Comparison of ENCODE assay signal across 33 mouse cellular contexts in the genomic region with DNA sequence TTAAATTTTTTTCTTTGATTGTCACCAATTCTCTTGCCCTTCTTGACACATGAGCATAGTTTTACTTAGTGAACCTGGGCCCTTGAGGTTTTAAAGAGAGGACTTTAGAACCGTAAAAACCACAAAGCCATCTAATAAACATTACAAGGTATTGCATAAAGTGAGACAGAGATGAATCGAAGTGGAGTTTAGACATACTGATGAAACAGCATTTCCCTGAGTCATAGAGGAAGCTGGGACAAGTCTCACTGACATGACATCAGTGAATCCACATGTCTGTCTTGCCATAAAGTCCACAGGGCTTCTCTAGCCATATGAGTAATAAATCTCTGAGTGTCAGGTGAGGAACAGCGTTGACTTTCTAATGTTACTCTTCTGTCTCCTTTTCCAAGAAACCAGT.
DNase-seq lines count a peak whose midpoint lies in the region; ATAC-seq and TF ChIP-seq lines count a peak whose summit lies in the region.
"Had no signal": no experiment of that assay in that cellular context is flagged by ENCODE, and none has a peak within 500 bp of the region (broad histone marks: within the 10 kb centered on the region; RNA-seq: fewer than 3 reads in every experiment).

No protein-coding gene starts in this region.

- H3K9ac ChIP-seq in liver, postnatal 0 days (replicated peaks) = no peak overlapping the region
- H3K9ac ChIP-seq in liver, embryonic 12.5 days = no peak overlapping the region
- H3K9ac ChIP-seq: embryonic facial prominence, embryonic 12.5 days; forebrain, embryonic 15.5 days; heart, embryonic 13.5 days; hindbrain, embryonic 15.5 days; midbrain, embryonic 15.5 days had no signal

- no peak for TF ChIP-seq CTCF in liver, postnatal 0 days (IDR thresholded peaks at IDR 0.05; ENCODE audit: low read depth)

- H3K27ac ChIP-seq in liver, postnatal 0 days (ENCODE audit: low read depth) = no peak overlapping the region
- no peak overlapping the region for H3K27ac ChIP-seq in liver, embryonic 12.5 days
- H3K27ac ChIP-seq: embryonic facial prominence, embryonic 12.5 days; forebrain, embryonic 10.5 days; forebrain, embryonic 15.5 days; heart, embryonic 13.5 days; hindbrain, embryonic 15.5 days; macrophage; midbrain, embryonic 10.5 days; midbrain, embryonic 15.5 days; stomach, postnatal 0 days had no signal

- DNase-seq in liver, postnatal 0 days = no peak
- DNase-seq in left cerebral cortex, adult 18-20 months (ENCODE audit: low spot score in 2 of 2) = no peak
- no peak for DNase-seq in kidney, adult 9 months
- no peak for DNase-seq in embryo, embryonic 10.5 days (ENCODE audit: low spot score)
- DNase-seq: adrenal gland, postnatal 36 days; cerebellum, adult 9-10 months; cerebellum, postnatal 36 days; embryo, embryonic 11 days; heart, postnatal 10 days; kidney, adult 8-10 months; kidney, postnatal 10 days; layer of hippocampus, adult 9-11 months; lung, adult 2 months; lung, postnatal 10 days; right cerebral cortex, postnatal 25 days; spleen, adult 18-20 months; thymus, adult 2 months; thymus, postnatal 36 days had no signal

- ATAC-seq in liver, postnatal 0 days = peak; percentile 67
- ATAC-seq in liver, embryonic 12.5 days = no peak
- peak; percentile 62 for ATAC-seq in granulocyte monocyte progenitor cell, adult 5-6 weeks (replicated peaks; ENCODE audit: poor library complexity, severe bottlenecking)
- 0 out of 2 replicates have a peak, but pooled peaks have one; percentile 21 for ATAC-seq in megakaryocyte, adult 5-6 weeks (ENCODE audit: poor library complexity, severe bottlenecking)
- ATAC-seq: forebrain, embryonic 15.5 days; inflammation-experienced regulatory T-cells, adult 6 months; midbrain, embryonic 15.5 days had no signal

- H3K27me3 ChIP-seq in liver, postnatal 0 days (ENCODE audit: insufficient read depth, low read length) = no peaks in the 10 kb centered on the region
- no peaks in the 10 kb centered on the region for H3K27me3 ChIP-seq in liver, embryonic 12.5 days (replicated peaks)
- H3K27me3 ChIP-seq: embryonic facial prominence, embryonic 12.5 days; forebrain, embryonic 15.5 days; heart, embryonic 13.5 days; hindbrain, embryonic 15.5 days; midbrain, embryonic 15.5 days had no signal

- no peaks in the 10 kb centered on the region for H3K9me3 ChIP-seq in liver, postnatal 0 days (ENCODE audit: low read length)
- H3K9me3 ChIP-seq in liver, embryonic 12.5 days (replicated peaks) = no peaks in the 10 kb centered on the region
- H3K9me3 ChIP-seq: embryonic facial prominence, embryonic 12.5 days; forebrain, embryonic 10.5 days; forebrain, embryonic 15.5 days; G1E; heart, embryonic 13.5 days; hindbrain, embryonic 15.5 days; midbrain, embryonic 10.5 days; midbrain, embryonic 15.5 days had no signal

- H3K36me3 ChIP-seq in liver, postnatal 0 days (replicated peaks; ENCODE audit: insufficient read depth, low read length) = no peaks in the 10 kb centered on the region
- no peaks in the 10 kb centered on the region for H3K36me3 ChIP-seq in liver, embryonic 12.5 days
- H3K36me3 ChIP-seq: embryonic facial prominence, embryonic 12.5 days; forebrain, embryonic 10.5 days; forebrain, embryonic 15.5 days; G1E; heart, embryonic 13.5 days; hindbrain, embryonic 15.5 days; midbrain, embryonic 10.5 days; midbrain, embryonic 15.5 days had no signal

- H3K4me2 ChIP-seq in liver, postnatal 0 days (ENCODE audit: low read depth, low read length) = no peak overlapping the region
- no peak overlapping the region for H3K4me2 ChIP-seq in liver, embryonic 12.5 days
- H3K4me2 ChIP-seq: embryonic facial prominence, embryonic 12.5 days; forebrain, embryonic 15.5 days; heart, embryonic 13.5 days; hindbrain, embryonic 15.5 days; liver, embryonic 11.5 days; midbrain, embryonic 15.5 days had no signal

- TF ChIP-seq EP300 in liver, postnatal 0 days (IDR thresholded peaks at IDR 0.05; ENCODE audit: low read depth) = 0 out of 2 replicates have a peak, but pooled peaks have one; percentile 22

- 43% methylated on average over 3 of the region's 3 CpGs for WGBS in liver, postnatal 0 days (ENCODE audit: insufficient replicate concordance)
- WGBS in liver, embryonic 12.5 days (ENCODE audit: insufficient replicate concordance) = 59% methylated on average over 3 of the region's 3 CpGs

- no peaks in the 10 kb centered on the region for H3K4me1 ChIP-seq in liver, postnatal 0 days (ENCODE audit: insufficient read depth)
- no peaks in the 10 kb centered on the region for H3K4me1 ChIP-seq in liver, embryonic 12.5 days
- H3K4me1 ChIP-seq: embryonic facial prominence, embryonic 12.5 days; forebrain, embryonic 10.5 days; forebrain, embryonic 15.5 days; heart, embryonic 13.5 days; hindbrain, embryonic 15.5 days; midbrain, embryonic 10.5 days; midbrain, embryonic 15.5 days had no signal

- H3K4me3 ChIP-seq in liver, postnatal 0 days (ENCODE audit: low read depth, low read length) = no peak overlapping the region
- H3K4me3 ChIP-seq in liver, embryonic 12.5 days = no peak overlapping the region
- H3K4me3 ChIP-seq: embryonic facial prominence, embryonic 12.5 days; forebrain, embryonic 10.5 days; forebrain, embryonic 15.5 days; heart, embryonic 13.5 days; hindbrain, embryonic 15.5 days; midbrain, embryonic 10.5 days; midbrain, embryonic 15.5 days had no signal
